Mouse (Mus musculus): Measurements from ENCODE around the gene Arl9.

The Arl9 gene

GRCm38 (mm10) chr5:77015544-77016482 is 12.0 kb downstream of the Arl9 start, which contains the start of gene Thegl:
Gene Thegl, plus strand, starts transcription at chr5:77016023.
- in situ Hi-C loops (cut with MboI, MseI), result no loop called here

GRCm38 (mm10) chr5:77028034-77028433 is 24.2 kb downstream of the Arl9 start:
- in situ Hi-C loops (cut with MboI, MseI), result loop anchor here (10.0 kb wide), 1 partner anchor 187 kb away; the partner anchor contains the start of gene Spink2

- in situ Hi-C loops (cut with MboI, MseI), result loop anchor here (10.0 kb wide), 2 partner anchors 145 to 185 kb away; partner anchors contain the start of gene Spink2
Observed at GRCm38 (mm10) chr5:77029735-77030134, 25.9 kb downstream of the Arl9 start.

GRCm38 (mm10) chr5:77035101-77035500 is 31.2 kb downstream of the Arl9 start:
- in situ Hi-C loops (cut with MboI, MseI), result loop anchor here (10.0 kb wide), 1 partner anchor 140 kb away; no protein-coding TSS in a partner anchor

GRCm38 (mm10) chr5:77038451-77038850 is 34.6 kb downstream of the Arl9 start:
- in situ Hi-C loops (cut with MboI, MseI), result loop anchor here (10.0 kb wide), 1 partner anchor 136 kb away; no protein-coding TSS in a partner anchor

- in situ Hi-C loops (cut with MboI, MseI), result loop anchor here (10.0 kb wide), 1 partner anchor 135 kb away; no protein-coding TSS in a partner anchor
Observed at GRCm38 (mm10) chr5:77039391-77039790, 35.5 kb downstream of the Arl9 start.

GRCm38 (mm10) chr5:77044362-77044761 is 40.5 kb downstream of the Arl9 start:
- in situ Hi-C loops (cut with MboI, MseI), result no loop called here

GRCm38 (mm10) chr5:77052616-77053015 is 48.8 kb downstream of the Arl9 start:
- in situ Hi-C loops (cut with MboI, MseI), result no loop called here

GRCm38 (mm10) chr5:77056881-77057440 is 53.1 kb downstream of the Arl9 start:
- in situ Hi-C loops (cut with MboI, MseI), result no loop called here

Data from T-helper 2 cell (primary cell).